Mouse (Mus musculus) thymus, postnatal 10 days (tissue): ENCODE results near the gene Lmntd2.
A peak's percentile ranks its signal among the peaks of the same experiment; 100 is the strongest.

Experiments used
- DNase-seq, 2 experiments: peaks; one replicate each; pipeline ENCODE4 v3.0.0; 2021; ENCODE audit warnings: low spot score in 2 of 2

Gene Lmntd2

GRCm38 (mm10) chr7:141190220-141190619 is 23.7 kb downstream of the Lmntd2 start:
- no peak for DNase-seq

- no peak for DNase-seq
Observed at GRCm38 (mm10) chr7:141188733-141189132, 25.1 kb downstream of the Lmntd2 start.

GRCm38 (mm10) chr7:141188194-141188593 is 25.7 kb downstream of the Lmntd2 start:
- no peak for DNase-seq

- peak; percentile 73 to 89 for DNase-seq
Observed at GRCm38 (mm10) chr7:141176173-141176572, 37.7 kb downstream of the Lmntd2 start.

- no peak for DNase-seq
Observed at GRCm38 (mm10) chr7:141175068-141175467, 38.8 kb downstream of the Lmntd2 start.

- DNase-seq: no peak
Observed at GRCm38 (mm10) chr7:141173323-141173850, 40.5 kb downstream of the Lmntd2 start.

- DNase-seq: peak; percentile 90
Observed at GRCm38 (mm10) chr7:141172116-141173006, 41.5 kb downstream of the Lmntd2 start, which contains the start of gene Rnh1. Gene Rnh1, minus strand, starts transcription at chr7:141172857.

GRCm38 (mm10) chr7:141169866-141170265 is 44.0 kb downstream of the Lmntd2 start:
- no peak for DNase-seq

- no peak for DNase-seq
Observed at GRCm38 (mm10) chr7:141169300-141169699, 44.6 kb downstream of the Lmntd2 start.

GRCm38 (mm10) chr7:141168518-141168953 is 45.3 kb downstream of the Lmntd2 start:
- DNase-seq: peak; percentile 7 to 34

GRCm38 (mm10) chr7:141167901-141168517 is 45.9 kb downstream of the Lmntd2 start:
- DNase-seq: no peak

GRCm38 (mm10) chr7:141164850-141165249 is 49.0 kb downstream of the Lmntd2 start:
- DNase-seq: no peak

GRCm38 (mm10) chr7:141164397-141164796 is 49.5 kb downstream of the Lmntd2 start:
- no peak for DNase-seq
